Mouse (Mus musculus): ENCODE measurements around the gene Aldh3a1. TPM values are rescaled to one million over a fixed set of nuclear protein-coding genes. Genes with fewer than 3 reads are reported as not detected.
"Not testable (repeated sequence)": the region's sequence is repeated elsewhere in the genome, so short reads cannot be mapped to it uniquely, and the experiment has no call there.

Gene Aldh3a1
- polyA plus RNA-seq (2015; fragmentation: Nextera tagmentation; extraction: Ambion mirVana), result 0.19 TPM in 1 of 2 replicates, not detected in the other

GRCm38 (mm10) chr11:61207487-61208246, at the start of gene Aldh3a1:
Gene Aldh3a1 (plus strand): TSS chr11:61207537.
- no peaks in the 10 kb centered on the region for H3K9me3 ChIP-seq
- no peak for ATAC-seq (replicated peaks)
- no peak within 1 kb of the TSS for H3K9ac ChIP-seq
- no peak within 1 kb of the TSS for H3K4me3 ChIP-seq
- no peaks in the 10 kb centered on the region for H3K36me3 ChIP-seq (replicated peaks)
- no peaks in the 10 kb centered on the region for H3K4me1 ChIP-seq
- WGBS, result 73% methylated on average over 10 of the region's 10 CpGs
- H3K27me3 ChIP-seq (replicated peaks), result no peaks in the 10 kb centered on the region
- H3K27ac ChIP-seq, result no peak within 1 kb of the TSS
- H3K4me2 ChIP-seq, result no peak within 1 kb of the TSS

- Histone ChIP-seq H3K4me1 (no peaks in the 10 kb centered on the region), H3K9ac (no peak overlapping the region), H3K4me3 (no peak overlapping the region), H3K4me2 (no peak overlapping the region), H3K27ac (no peak overlapping the region), H3K36me3 (replicated peaks) (peaks cover 93% of the 10 kb centered on the region), H3K27me3 (replicated peaks) (no peaks in the 10 kb centered on the region), H3K9me3 (no peaks in the 10 kb centered on the region)
- 55% methylated on average over 3 of the region's 3 CpGs for WGBS
- no peak for ATAC-seq (replicated peaks)
These were observed 49.2 kb upstream of the Aldh3a1 start for GRCm38 (mm10) chr11:61158141-61158540.

- Histone ChIP-seq H3K4me2 (no peak overlapping the region), H3K9ac (no peak overlapping the region), H3K27me3 (replicated peaks) (no peaks in the 10 kb centered on the region), H3K36me3 (replicated peaks) (peaks cover 94% of the 10 kb centered on the region), H3K9me3 (no peaks in the 10 kb centered on the region), H3K4me3 (no peak overlapping the region), H3K27ac (no peak overlapping the region), H3K4me1 (no peaks in the 10 kb centered on the region)
- ATAC-seq (replicated peaks), result no peak
- WGBS, result 82% methylated on average over 11 of the region's 11 CpGs
These were observed 47.3 kb upstream of the Aldh3a1 start for GRCm38 (mm10) chr11:61159796-61160732.

- Histone ChIP-seq H3K27ac (no peak overlapping the region), H3K4me1 (no peaks in the 10 kb centered on the region), H3K9ac (no peak overlapping the region), H3K4me2 (no peak overlapping the region), H3K27me3 (replicated peaks) (no peaks in the 10 kb centered on the region), H3K9me3 (no peaks in the 10 kb centered on the region), H3K36me3 (replicated peaks) (peaks cover 93% of the 10 kb centered on the region), H3K4me3 (no peak overlapping the region)
- no peak for ATAC-seq (replicated peaks)
- WGBS, result 92% methylated on average over 13 of the region's 13 CpGs
These were observed 46.2 kb upstream of the Aldh3a1 start for GRCm38 (mm10) chr11:61161121-61161520.

GRCm38 (mm10) chr11:61162776-61163175, 44.6 kb upstream of the Aldh3a1 start:
- H3K4me2 ChIP-seq, result no peak overlapping the region
- H3K27me3 ChIP-seq (replicated peaks), result no peaks in the 10 kb centered on the region
- 0 out of 2 replicates have a peak, but pooled peaks cover 2% of the 10 kb centered on the region for H3K4me1 ChIP-seq
- H3K4me3 ChIP-seq, result no peak overlapping the region
- no peak overlapping the region for H3K27ac ChIP-seq
- H3K9me3 ChIP-seq, result no peaks in the 10 kb centered on the region
- H3K9ac ChIP-seq, result no peak overlapping the region
- 96% methylated on average over 14 of the region's 14 CpGs for WGBS
- no peak for ATAC-seq (replicated peaks)
- H3K36me3 ChIP-seq (replicated peaks), result peaks cover 94% of the 10 kb centered on the region

- H3K27me3 ChIP-seq (replicated peaks), result no peaks in the 10 kb centered on the region
- H3K4me2 ChIP-seq, result no peak overlapping the region
- no peaks in the 10 kb centered on the region for H3K9me3 ChIP-seq
- no peak overlapping the region for H3K9ac ChIP-seq
- H3K4me1 ChIP-seq, result peaks cover 8% of the 10 kb centered on the region
- no peak overlapping the region for H3K27ac ChIP-seq
- no peak overlapping the region for H3K4me3 ChIP-seq
- H3K36me3 ChIP-seq (replicated peaks), result peaks cover 89% of the 10 kb centered on the region
- 91% methylated on average over 3 of the region's 3 CpGs for WGBS
- no peak for ATAC-seq (replicated peaks)
These were observed 44.0 kb upstream of the Aldh3a1 start for GRCm38 (mm10) chr11:61163341-61163740.

GRCm38 (mm10) chr11:61164366-61164765, 43.0 kb upstream of the Aldh3a1 start:
- Histone ChIP-seq H3K9me3 (no peaks in the 10 kb centered on the region), H3K4me1 (peaks cover 18% of the 10 kb centered on the region), H3K36me3 (replicated peaks) (peaks cover 81% of the 10 kb centered on the region), H3K4me2 (no peak overlapping the region), H3K9ac (no peak overlapping the region), H3K27ac (no peak overlapping the region), H3K4me3 (no peak overlapping the region), H3K27me3 (replicated peaks) (no peaks in the 10 kb centered on the region)
- 92% methylated on average over 6 of the region's 6 CpGs for WGBS
- no peak for ATAC-seq (replicated peaks)

- Histone ChIP-seq H3K4me1 (peaks cover 23% of the 10 kb centered on the region), H3K27me3 (replicated peaks) (no peaks in the 10 kb centered on the region), H3K4me2 (no peak overlapping the region), H3K27ac (no peak overlapping the region), H3K9me3 (no peaks in the 10 kb centered on the region), H3K9ac (no peak overlapping the region), H3K36me3 (replicated peaks) (peaks cover 76% of the 10 kb centered on the region), H3K4me3 (no peak overlapping the region)
- 94% methylated on average over 10 of the region's 10 CpGs for WGBS
- no peak for ATAC-seq (replicated peaks)
These were observed 42.5 kb upstream of the Aldh3a1 start for GRCm38 (mm10) chr11:61164881-61165280.

GRCm38 (mm10) chr11:61170184-61170583, 37.2 kb upstream of the Aldh3a1 start:
- Histone ChIP-seq H3K4me3 (no peak overlapping the region), H3K4me1 (peaks cover 59% of the 10 kb centered on the region), H3K27ac (no peak overlapping the region), H3K27me3 (replicated peaks) (no peaks in the 10 kb centered on the region), H3K4me2 (no peak overlapping the region), H3K36me3 (replicated peaks) (peaks cover 24% of the 10 kb centered on the region; the same call in 1 of the 2 replicates), H3K9me3 (no peaks in the 10 kb centered on the region), H3K9ac (no peak overlapping the region)
- 84% methylated on average over 5 of the region's 5 CpGs for WGBS
- no peak for ATAC-seq (replicated peaks)

- H3K4me1 ChIP-seq, result peaks cover 58% of the 10 kb centered on the region
- not testable (repeated sequence) for H3K9me3 ChIP-seq; H3K27ac ChIP-seq; ATAC-seq (replicated peaks); H3K27me3 ChIP-seq (replicated peaks); H3K36me3 ChIP-seq (replicated peaks)
- peak overlapping the region; percentile 73 for H3K4me2 ChIP-seq
- peak overlapping the region; percentile 82 for H3K4me3 ChIP-seq
- peak overlapping the region; percentile 100; the same call in 1 of the 2 replicates for H3K9ac ChIP-seq
- WGBS, result 16% methylated on average over 15 of the region's 15 CpGs
These were observed 33.9 kb upstream of the Aldh3a1 start for GRCm38 (mm10) chr11:61173477-61173876.

GRCm38 (mm10) chr11:61174291-61174820, 33.0 kb upstream of the Aldh3a1 start:
- Histone ChIP-seq H3K4me2 (peak overlapping the region; percentile 73), H3K27ac (peak overlapping the region; percentile 99), H3K4me1 (peaks cover 49% of the 10 kb centered on the region), H3K4me3 (peak overlapping the region; percentile 82), H3K36me3 (replicated peaks) (no peaks in the 10 kb centered on the region), H3K27me3 (replicated peaks) (no peaks in the 10 kb centered on the region), H3K9ac (peak overlapping the region; percentile 100), H3K9me3 (no peaks in the 10 kb centered on the region)
- ATAC-seq (replicated peaks), result peak; percentile 49
- under 1% methylated on average over 28 of the region's 28 CpGs for WGBS

Data from midbrain, embryonic 15.5 days (tissue).